Mouse (Mus musculus) hindbrain, embryonic 10.5 days (tissue): Measurements from ENCODE around the gene Phf21a. TPM values are rescaled to one million over a fixed set of nuclear protein-coding genes. Genes with fewer than 3 reads are reported as not detected.

Experiments used
- DNase-seq: peaks from one replicate; pipeline ENCODE4 v3.0.0-alpha.2; 2017; ENCODE audit warnings: low spot score
- H3K27ac ChIP-seq: fragments of 300-500 bp; sonication (generic); 2 replicates; pipeline ENCODE4 v1.5.1; 2016; ENCODE audit warnings: mild to moderate bottlenecking, moderate library complexity
- H3K27me3 ChIP-seq: fragments of 300-500 bp; sonication (generic); 2 replicates; pipeline ENCODE4 v1.6.1; 2016; ENCODE audit warnings: mild to moderate bottlenecking; ENCODE audit not compliant: poor library complexity, insufficient read depth, severe bottlenecking
- H3K36me3 ChIP-seq: fragments of 300-500 bp; sonication (generic); 2 replicates; pipeline ENCODE4 v1.6.1; 2016; ENCODE audit warnings: mild to moderate bottlenecking, moderate library complexity
- H3K4me1 ChIP-seq: fragments of 300-500 bp; sonication (generic); replicated peaks from 2 replicates; pipeline ENCODE4 v1.6.1; 2016; ENCODE audit warnings: mild to moderate bottlenecking
- H3K4me3 ChIP-seq: fragments of 300-500 bp; sonication (generic); 2 replicates; pipeline ENCODE4 v1.5.1; 2016; ENCODE audit warnings: mild to moderate bottlenecking, moderate library complexity
- H3K9me3 ChIP-seq: fragments of 300-500 bp; sonication (generic); 2 replicates; pipeline ENCODE4 v1.6.1; 2016; ENCODE audit warnings: mild to moderate bottlenecking, moderate library complexity
- WGBS: fragments of 180-500 bp; shearing (Covaris S2); methylation state at CpG from one replicate; pipeline ENCODE4 v1.1.7; 2016; 5-methylcytosine and 5-hydroxymethylcytosine counted together
- polyA plus RNA-seq: library from polyadenylated mRNA; unstranded; fragments of >200 nt; fragmentation: Nextera tagmentation; extraction: Ambion mirVana; gene quantifications from 2 replicates; pipeline ENCODE4 v1.2.1, GENCODE M21; 2016

Gene Phf21a
- polyA plus RNA-seq, 1 experiment from 2014 or later: 35.3 TPM

- 0 out of 2 replicates have a peak, but pooled peaks cover 7% of the 10 kb centered on the region for H3K4me1 ChIP-seq
- H3K27ac ChIP-seq: no peak overlapping the region
- no peaks in the 10 kb centered on the region for H3K27me3 ChIP-seq
- no peak overlapping the region for H3K4me3 ChIP-seq
- 48% methylated on average over 5 of the region's 5 CpGs for WGBS
- no peaks in the 10 kb centered on the region for H3K36me3 ChIP-seq
- no peaks in the 10 kb centered on the region for H3K9me3 ChIP-seq
- no peak for DNase-seq
These were observed 209.1 kb downstream of the Phf21a start for GRCm38 (mm10) chr2:92301849-92302607.

- WGBS: 91% methylated on average over 4 of the region's 4 CpGs
- Histone ChIP-seq H3K36me3 (peaks cover 12% of the 10 kb centered on the region), H3K27ac (no peak overlapping the region), H3K27me3 (no peaks in the 10 kb centered on the region), H3K9me3 (no peaks in the 10 kb centered on the region), H3K4me1 (no peaks in the 10 kb centered on the region), H3K4me3 (no peak overlapping the region)
- no peak for DNase-seq
These were observed 219.6 kb downstream of the Phf21a start for GRCm38 (mm10) chr2:92312542-92312941.

GRCm38 (mm10) chr2:92314031-92314430 is 221.1 kb downstream of the Phf21a start:
- Histone ChIP-seq H3K9me3 (no peaks in the 10 kb centered on the region), H3K27me3 (no peaks in the 10 kb centered on the region), H3K27ac (no peak overlapping the region), H3K4me1 (no peaks in the 10 kb centered on the region), H3K4me3 (no peak overlapping the region), H3K36me3 (peaks cover 9% of the 10 kb centered on the region)
- DNase-seq: no peak
- WGBS: 96% methylated on average over 1 of the region's 1 CpGs

GRCm38 (mm10) chr2:92316652-92317051 is 223.7 kb downstream of the Phf21a start:
- WGBS: 80% methylated on average over 3 of the region's 3 CpGs
- no peak for DNase-seq
- no peaks in the 10 kb centered on the region for H3K9me3 ChIP-seq
- H3K27me3 ChIP-seq: no peaks in the 10 kb centered on the region
- peaks cover 11% of the 10 kb centered on the region for H3K36me3 ChIP-seq
- no peak overlapping the region for H3K27ac ChIP-seq
- no peaks in the 10 kb centered on the region for H3K4me1 ChIP-seq
- no peak overlapping the region for H3K4me3 ChIP-seq

- no peak overlapping the region for H3K4me3 ChIP-seq
- DNase-seq: no peak
- no peak overlapping the region for H3K27ac ChIP-seq
- no peaks in the 10 kb centered on the region for H3K9me3 ChIP-seq
- H3K27me3 ChIP-seq: no peaks in the 10 kb centered on the region
- WGBS: 91% methylated on average over 5 of the region's 5 CpGs
- H3K36me3 ChIP-seq: peaks cover 17% of the 10 kb centered on the region
- no peaks in the 10 kb centered on the region for H3K4me1 ChIP-seq
These were observed 224.3 kb downstream of the Phf21a start for GRCm38 (mm10) chr2:92317228-92317627.

GRCm38 (mm10) chr2:92322669-92323068 is 229.8 kb downstream of the Phf21a start:
- DNase-seq: no peak
- no peaks in the 10 kb centered on the region for H3K27me3 ChIP-seq
- 83% methylated on average over 2 of the region's 2 CpGs for WGBS
- peaks cover 3% of the 10 kb centered on the region; the same call in 1 of the 2 replicates for H3K4me1 ChIP-seq
- peaks cover 64% of the 10 kb centered on the region for H3K36me3 ChIP-seq
- no peak overlapping the region for H3K4me3 ChIP-seq
- H3K9me3 ChIP-seq: no peaks in the 10 kb centered on the region
- H3K27ac ChIP-seq: no peak overlapping the region

GRCm38 (mm10) chr2:92325676-92326075 is 232.8 kb downstream of the Phf21a start:
- Histone ChIP-seq H3K27ac (no peak overlapping the region), H3K36me3 (peaks cover 91% of the 10 kb centered on the region), H3K4me1 (peaks cover 3% of the 10 kb centered on the region; the same call in 1 of the 2 replicates), H3K4me3 (no peak overlapping the region), H3K9me3 (no peaks in the 10 kb centered on the region), H3K27me3 (no peaks in the 10 kb centered on the region)
- no peak for DNase-seq
- WGBS: 90% methylated on average over 7 of the region's 7 CpGs

- peaks cover 3% of the 10 kb centered on the region; the same call in 1 of the 2 replicates for H3K4me1 ChIP-seq
- no peaks in the 10 kb centered on the region for H3K9me3 ChIP-seq
- H3K27me3 ChIP-seq: no peaks in the 10 kb centered on the region
- no peak overlapping the region for H3K27ac ChIP-seq
- DNase-seq: no peak
- no peak overlapping the region for H3K4me3 ChIP-seq
- 71% methylated on average over 1 of the region's 1 CpGs for WGBS
- peaks cover 91% of the 10 kb centered on the region for H3K36me3 ChIP-seq
These were observed 233.3 kb downstream of the Phf21a start for GRCm38 (mm10) chr2:92326221-92326620.

GRCm38 (mm10) chr2:92327601-92328000 is 234.7 kb downstream of the Phf21a start:
- H3K36me3 ChIP-seq: peaks cover 91% of the 10 kb centered on the region
- H3K4me1 ChIP-seq: peaks cover 3% of the 10 kb centered on the region; the same call in 1 of the 2 replicates
- H3K4me3 ChIP-seq: no peak overlapping the region
- 94% methylated on average over 4 of the region's 4 CpGs for WGBS
- no peaks in the 10 kb centered on the region for H3K27me3 ChIP-seq
- no peaks in the 10 kb centered on the region for H3K9me3 ChIP-seq
- no peak overlapping the region for H3K27ac ChIP-seq
- DNase-seq: no peak

GRCm38 (mm10) chr2:92328206-92328605 is 235.3 kb downstream of the Phf21a start:
- no peak overlapping the region for H3K4me3 ChIP-seq
- H3K4me1 ChIP-seq: peaks cover 3% of the 10 kb centered on the region; the same call in 1 of the 2 replicates
- H3K36me3 ChIP-seq: peaks cover 91% of the 10 kb centered on the region
- H3K9me3 ChIP-seq: no peaks in the 10 kb centered on the region
- no peak for DNase-seq
- 94% methylated on average over 8 of the region's 8 CpGs for WGBS
- H3K27ac ChIP-seq: no peak overlapping the region
- H3K27me3 ChIP-seq: no peaks in the 10 kb centered on the region

GRCm38 (mm10) chr2:92330840-92331239 is 237.9 kb downstream of the Phf21a start:
- no peak overlapping the region for H3K4me3 ChIP-seq
- H3K27ac ChIP-seq: no peak overlapping the region
- DNase-seq: no peak
- WGBS: 51% methylated on average over 2 of the region's 2 CpGs
- H3K36me3 ChIP-seq: peaks cover 96% of the 10 kb centered on the region
- no peaks in the 10 kb centered on the region for H3K9me3 ChIP-seq
- H3K4me1 ChIP-seq: no peaks in the 10 kb centered on the region; the same call in 1 of the 2 replicates
- no peaks in the 10 kb centered on the region for H3K27me3 ChIP-seq

- H3K4me1 ChIP-seq: no peaks in the 10 kb centered on the region
- no peak for DNase-seq
- WGBS: 88% methylated on average over 2 of the region's 2 CpGs
- no peaks in the 10 kb centered on the region for H3K27me3 ChIP-seq
- peaks cover 93% of the 10 kb centered on the region for H3K36me3 ChIP-seq
- no peak overlapping the region for H3K4me3 ChIP-seq
- H3K9me3 ChIP-seq: no peaks in the 10 kb centered on the region
- H3K27ac ChIP-seq: no peak overlapping the region
These were observed 238.5 kb downstream of the Phf21a start for GRCm38 (mm10) chr2:92331410-92331809.

GRCm38 (mm10) chr2:92331871-92332270 is 239.0 kb downstream of the Phf21a start:
- no peak overlapping the region for H3K4me3 ChIP-seq
- no peak for DNase-seq
- H3K36me3 ChIP-seq: peaks cover 88% of the 10 kb centered on the region
- WGBS: 93% methylated on average over 2 of the region's 2 CpGs
- H3K4me1 ChIP-seq: no peaks in the 10 kb centered on the region
- no peaks in the 10 kb centered on the region for H3K27me3 ChIP-seq
- no peaks in the 10 kb centered on the region for H3K9me3 ChIP-seq
- H3K27ac ChIP-seq: no peak overlapping the region
